Comparison of ENCODE assay signal across 25 mouse cellular contexts in genomic region chr15:93663876-93664275, GRCm38 (mm10).
DNase-seq lines count a peak whose midpoint lies in the region; ATAC-seq and TF ChIP-seq lines count a peak whose summit lies in the region.
"Had no signal": no experiment of that assay in that cellular context is flagged by ENCODE, and none has a peak within 500 bp of the region (broad histone marks: within the 10 kb centered on the region; RNA-seq: fewer than 3 reads in every experiment).

No protein-coding gene starts in this region.

- no peak overlapping the region for H3K9ac ChIP-seq in limb, embryonic 11.5 days (ENCODE audit: low read length)
- no peak overlapping the region for H3K9ac ChIP-seq in limb, embryonic 14.5 days (ENCODE audit: low read depth, low read length, severe bottlenecking)
- H3K9ac ChIP-seq: embryonic facial prominence, embryonic 13.5 days; forebrain, embryonic 12.5 days; forebrain, embryonic 15.5 days; hindbrain, embryonic 12.5 days; hindbrain, embryonic 15.5 days; intestine, embryonic 15.5 days had no signal

- H3K27ac ChIP-seq in limb, embryonic 11.5 days (replicated peaks; ENCODE audit: low read depth, low read length), result peak overlapping the region; percentile 58; the same call in 1 of the 2 replicates
- peak overlapping the region; percentile 14; the same call in 1 of the 2 replicates for H3K27ac ChIP-seq in limb, embryonic 14.5 days (replicated peaks; ENCODE audit: low read depth, low read length)
- H3K27ac ChIP-seq: embryonic facial prominence, embryonic 13.5 days; forebrain, embryonic 12.5 days; forebrain, embryonic 15.5 days; heart, adult 2 months; hindbrain, embryonic 12.5 days; hindbrain, embryonic 15.5 days; intestine, embryonic 15.5 days had no signal

- H3K4me2 ChIP-seq in limb, embryonic 11.5 days (ENCODE audit: low read depth, severe bottlenecking), result no peak overlapping the region
- no peak overlapping the region for H3K4me2 ChIP-seq in limb, embryonic 14.5 days (replicated peaks; ENCODE audit: low read depth, low read length, severe bottlenecking)
- H3K4me2 ChIP-seq: embryonic facial prominence, embryonic 13.5 days; forebrain, embryonic 12.5 days; forebrain, embryonic 15.5 days; heart, embryonic 11.5 days; hindbrain, embryonic 12.5 days; hindbrain, embryonic 15.5 days; intestine, embryonic 15.5 days had no signal

- no peaks in the 10 kb centered on the region for H3K27me3 ChIP-seq in limb, embryonic 11.5 days (ENCODE audit: control insufficient read depth, insufficient read depth, low read length)
- H3K27me3 ChIP-seq in limb, embryonic 14.5 days (ENCODE audit: control insufficient read depth, insufficient read depth, low read length), result no peaks in the 10 kb centered on the region
- H3K27me3 ChIP-seq: embryonic facial prominence, embryonic 13.5 days; forebrain, embryonic 12.5 days; forebrain, embryonic 15.5 days; hindbrain, embryonic 12.5 days; hindbrain, embryonic 15.5 days; intestine, embryonic 15.5 days had no signal

- ATAC-seq in limb, embryonic 11.5 days (ENCODE audit: insufficient number of reproducible peaks, low FRiP score, low TSS enrichment, low read depth), result peak; percentile 78
- ATAC-seq in limb, embryonic 14.5 days (ENCODE audit: low FRiP score, low read depth), result no peak
- ATAC-seq: CD4-positive, CD25-positive, alpha-beta regulatory T cell, adult 4 months; forebrain, embryonic 15.5 days; intestine, embryonic 15.5 days had no signal

- H3K36me3 ChIP-seq in limb, embryonic 11.5 days (ENCODE audit: control insufficient read depth, insufficient read depth, low read length), result no peaks in the 10 kb centered on the region
- H3K36me3 ChIP-seq in limb, embryonic 14.5 days (ENCODE audit: control insufficient read depth, insufficient read depth, low read length), result no peaks in the 10 kb centered on the region
- H3K36me3 ChIP-seq: embryonic facial prominence, embryonic 13.5 days; forebrain, embryonic 12.5 days; forebrain, embryonic 15.5 days; hindbrain, embryonic 12.5 days; hindbrain, embryonic 15.5 days; intestine, embryonic 15.5 days had no signal

- TF ChIP-seq POLR2A in limb, embryonic 14.5 days (IDR thresholded peaks at IDR 0.05; ENCODE audit: borderline replicate concordance, extremely low read depth, insufficient read depth, insufficient read length), result no peak

- H3K9me3 ChIP-seq in limb, embryonic 11.5 days (ENCODE audit: control insufficient read depth, low read length), result no peaks in the 10 kb centered on the region
- H3K9me3 ChIP-seq in limb, embryonic 14.5 days (ENCODE audit: control insufficient read depth, low read length), result no peaks in the 10 kb centered on the region
- H3K9me3 ChIP-seq: embryonic facial prominence, embryonic 13.5 days; forebrain, embryonic 12.5 days; forebrain, embryonic 15.5 days; hindbrain, embryonic 12.5 days; hindbrain, embryonic 15.5 days; intestine, embryonic 15.5 days had no signal

- WGBS in limb, embryonic 11.5 days, result 9% methylated on average over 5 of the region's 5 CpGs
- 14% methylated on average over 5 of the region's 5 CpGs for WGBS in limb, embryonic 14.5 days

- H3K4me3 ChIP-seq in limb, embryonic 11.5 days (ENCODE audit: low read depth, low read length), result no peak overlapping the region
- no peak overlapping the region for H3K4me3 ChIP-seq in limb, embryonic 14.5 days (replicated peaks; ENCODE audit: low read length)
- H3K4me3 ChIP-seq: embryonic facial prominence, embryonic 13.5 days; erythroblast, embryonic 14.5 days; forebrain, embryonic 12.5 days; forebrain, embryonic 15.5 days; heart, adult 2 months; hindbrain, embryonic 12.5 days; hindbrain, embryonic 15.5 days; intestine, embryonic 15.5 days had no signal

- peaks cover 1% of the 10 kb centered on the region; the same call in 1 of the 2 replicates for H3K4me1 ChIP-seq in limb, embryonic 11.5 days (ENCODE audit: control insufficient read depth, insufficient read depth, low read length)
- peaks cover 8% of the 10 kb centered on the region; the same call in 1 of the 2 replicates for H3K4me1 ChIP-seq in limb, embryonic 14.5 days (ENCODE audit: control insufficient read depth, insufficient read depth, low read length)
- H3K4me1 ChIP-seq: forebrain, embryonic 12.5 days; forebrain, embryonic 15.5 days; hindbrain, embryonic 12.5 days; hindbrain, embryonic 15.5 days; intestine, embryonic 15.5 days had no signal

- peak; percentile 73 for DNase-seq in heart, adult 11 months
- no peak for DNase-seq in heart, adult 8-10 months (ENCODE audit: low spot score)
- peak; percentile 82 for DNase-seq in forelimb bud, embryonic 11.5 days (ENCODE audit: low read depth, low spot score)
- DNase-seq in limb, embryonic 11.5 days (ENCODE audit: low spot score), result peak; percentile 76
- peak; percentile 9 for DNase-seq in limb, embryonic 14.5 days (ENCODE audit: low spot score)
- DNase-seq in frontal cortex, postnatal 14 days (ENCODE audit: low spot score in 2 of 2), result no peak
- no peak for DNase-seq in kidney, adult 11 months
- no peak for DNase-seq in lung, postnatal 25 days (ENCODE audit: low spot score)
- DNase-seq: adrenal gland, adult 2 months; adrenal gland, postnatal 14 days; cerebellum, adult 11-12 months; cerebellum, adult 8-10 months; cerebellum, postnatal 10 days; cerebellum, postnatal 36 days; gastrocnemius, postnatal 25 days; heart, adult 2 months had no signal

Comparison
In these comparisons a context has a peak if more than half of its experiments do, and no peak if none do; other contexts are left out.
1. DNase-seq: peak in heart, adult 11 months (single experiment), forelimb bud, embryonic 11.5 days (single experiment), limb, embryonic 11.5 days (single experiment) and limb, embryonic 14.5 days (single experiment); none in heart, adult 8-10 months (single experiment), frontal cortex, postnatal 14 days (0 of 2), kidney, adult 11 months (single experiment) and lung, postnatal 25 days (single experiment).